Mouse (Mus musculus): ENCODE results near the gene Ankrd35.
A peak's percentile ranks its signal among the peaks of the same experiment; 100 is the strongest.
"Not testable (repeated sequence)": the region's sequence is repeated elsewhere in the genome, so short reads cannot be mapped to it uniquely, and the experiment has no call there.

Gene Ankrd35

DNA sequence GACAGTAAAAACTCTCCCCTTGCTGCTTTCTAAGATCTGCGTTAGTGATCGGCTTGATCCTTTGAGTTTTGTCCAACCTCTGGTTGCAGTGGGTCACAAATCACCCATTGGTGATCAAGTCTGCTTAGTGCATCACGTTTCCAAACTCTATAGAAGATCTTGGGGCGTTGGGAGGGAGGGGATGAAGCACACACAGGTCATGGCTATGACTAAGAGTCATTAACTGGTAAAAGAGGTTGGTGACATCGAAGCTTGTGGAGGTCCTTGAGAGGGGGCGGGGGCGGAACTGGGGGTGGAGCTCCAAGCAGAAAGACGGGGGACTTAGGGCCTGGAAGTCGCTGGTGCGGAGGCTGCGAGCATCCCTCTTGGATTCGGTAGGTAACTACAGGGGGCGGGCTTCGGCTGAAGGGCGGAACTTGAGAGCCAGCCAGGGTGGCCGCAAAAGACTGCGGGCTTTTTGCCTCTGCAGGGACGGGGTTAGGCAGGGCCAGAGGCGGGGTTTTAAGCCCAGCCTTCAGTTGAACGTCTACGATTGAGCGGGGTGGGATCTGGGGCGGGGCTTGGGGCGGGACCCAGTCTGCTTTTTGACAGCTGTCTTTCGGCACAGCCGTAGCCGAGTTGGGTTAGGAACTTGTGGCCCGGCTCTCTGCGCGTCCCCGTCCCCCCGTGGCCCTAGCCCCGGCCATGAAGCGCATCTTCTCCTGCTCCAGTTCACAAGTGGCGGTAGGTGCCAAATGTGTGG, at the start of gene Ankrd35:
Gene Ankrd35 (plus strand): TSS at position 405 of the 742 bp plus-strand sequence.
- DNase-seq: peak; percentile 89

DNA sequence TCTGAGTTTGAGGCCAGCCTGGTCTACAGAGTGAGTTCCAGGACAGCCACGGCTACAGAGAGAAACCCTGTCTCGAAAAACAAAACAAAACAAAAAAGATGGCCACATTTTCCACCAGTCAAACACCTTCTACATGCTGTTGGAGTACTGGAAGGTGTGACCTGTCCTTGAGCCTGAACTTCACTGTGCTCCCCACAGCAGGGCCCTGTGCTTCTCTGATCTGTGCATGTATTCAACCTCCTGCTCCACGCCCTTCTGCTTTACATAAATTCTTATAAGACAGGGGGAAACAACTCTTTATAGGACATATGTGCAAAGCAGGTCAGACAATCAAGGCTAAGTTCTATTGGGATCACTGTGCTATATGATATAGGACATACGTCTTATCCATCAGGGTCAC, 46.7 kb upstream of the Ankrd35 start:
- no peak for DNase-seq

DNA sequence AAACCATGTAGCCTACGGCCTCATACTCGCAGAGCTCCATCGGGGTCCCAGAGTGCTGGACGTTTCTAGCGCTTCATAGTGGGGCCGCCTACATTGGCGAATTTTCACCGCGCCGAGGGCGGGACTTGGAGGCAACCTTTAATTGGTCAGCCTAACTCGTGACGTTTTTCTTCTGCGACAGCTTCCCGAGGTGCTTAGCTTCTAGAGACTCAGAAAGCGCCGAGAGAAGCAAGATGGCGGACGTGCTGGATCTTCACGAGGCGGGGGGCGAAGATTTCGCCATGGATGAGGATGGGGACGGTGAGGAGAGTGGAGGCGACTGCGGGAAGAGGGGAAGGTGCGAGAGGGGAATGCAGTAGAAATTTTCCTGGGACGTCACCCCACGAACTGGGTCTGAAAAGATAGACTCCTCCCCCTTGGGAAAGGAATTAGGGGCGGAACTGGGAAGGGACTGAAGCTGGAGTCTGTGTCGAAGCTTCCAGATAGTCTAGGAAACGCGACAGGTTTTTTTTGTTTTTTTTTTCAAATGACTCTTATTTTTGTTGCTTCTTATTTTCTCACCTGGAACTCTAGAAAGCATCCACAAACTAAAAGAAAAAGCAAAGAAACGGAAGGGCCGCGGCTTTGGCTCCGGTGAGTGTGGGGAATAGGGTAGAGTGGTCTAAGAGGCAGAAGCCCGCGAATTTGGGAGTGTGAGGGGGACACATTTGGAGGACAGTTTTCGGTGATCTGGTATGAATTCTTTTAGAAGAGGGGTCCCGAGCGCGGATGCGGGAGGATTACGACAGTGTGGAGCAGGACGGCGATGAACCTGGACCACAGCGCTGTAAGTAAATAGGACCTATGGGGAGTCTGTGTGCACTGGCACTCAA, 40.0 kb upstream of the Ankrd35 start, which contains the start of gene Rbm8a:
Gene Rbm8a (plus strand): TSS at position 205 of the 872 bp plus-strand sequence.
- peak; percentile 100 for DNase-seq

DNA sequence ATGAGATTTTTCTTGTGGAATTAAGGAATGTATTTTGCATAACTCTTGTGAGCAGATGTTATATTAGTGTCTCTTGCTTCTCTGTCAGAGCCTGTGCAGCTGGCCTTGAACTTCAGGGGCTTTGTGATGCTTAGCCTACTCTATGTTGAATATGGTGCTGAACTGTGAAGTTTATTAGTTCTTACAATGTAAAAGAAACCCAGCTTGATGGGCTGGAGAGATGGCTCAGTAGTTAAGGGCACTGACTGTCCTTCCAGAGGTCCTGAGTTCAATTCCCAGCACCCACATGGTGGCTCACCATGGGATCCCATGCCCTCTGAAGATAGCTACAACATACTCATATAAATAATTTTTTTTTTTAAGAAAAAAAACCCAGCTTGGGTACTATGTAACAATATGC, 37.9 kb upstream of the Ankrd35 start:
- no peak for DNase-seq

DNA sequence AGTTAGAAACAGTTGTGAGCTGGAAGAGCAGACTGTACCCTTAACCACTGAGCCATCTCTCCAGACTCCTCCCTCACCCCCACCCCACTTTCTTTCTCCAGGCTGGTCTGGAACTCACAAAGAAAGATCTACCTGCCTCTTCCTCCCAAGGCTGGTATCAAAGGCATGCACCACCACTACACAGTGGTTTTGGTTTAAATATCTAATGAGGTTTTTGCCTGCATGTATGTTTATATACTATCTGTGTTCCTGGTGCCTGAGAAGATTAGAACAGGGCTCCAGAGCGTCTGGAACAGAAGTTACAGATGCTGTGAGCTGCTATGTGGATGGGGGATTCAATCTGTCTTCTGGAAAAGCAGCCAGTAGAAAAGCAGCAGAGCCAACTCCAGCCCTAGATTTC, 35.9 kb upstream of the Ankrd35 start:
- DNase-seq: no peak

DNA sequence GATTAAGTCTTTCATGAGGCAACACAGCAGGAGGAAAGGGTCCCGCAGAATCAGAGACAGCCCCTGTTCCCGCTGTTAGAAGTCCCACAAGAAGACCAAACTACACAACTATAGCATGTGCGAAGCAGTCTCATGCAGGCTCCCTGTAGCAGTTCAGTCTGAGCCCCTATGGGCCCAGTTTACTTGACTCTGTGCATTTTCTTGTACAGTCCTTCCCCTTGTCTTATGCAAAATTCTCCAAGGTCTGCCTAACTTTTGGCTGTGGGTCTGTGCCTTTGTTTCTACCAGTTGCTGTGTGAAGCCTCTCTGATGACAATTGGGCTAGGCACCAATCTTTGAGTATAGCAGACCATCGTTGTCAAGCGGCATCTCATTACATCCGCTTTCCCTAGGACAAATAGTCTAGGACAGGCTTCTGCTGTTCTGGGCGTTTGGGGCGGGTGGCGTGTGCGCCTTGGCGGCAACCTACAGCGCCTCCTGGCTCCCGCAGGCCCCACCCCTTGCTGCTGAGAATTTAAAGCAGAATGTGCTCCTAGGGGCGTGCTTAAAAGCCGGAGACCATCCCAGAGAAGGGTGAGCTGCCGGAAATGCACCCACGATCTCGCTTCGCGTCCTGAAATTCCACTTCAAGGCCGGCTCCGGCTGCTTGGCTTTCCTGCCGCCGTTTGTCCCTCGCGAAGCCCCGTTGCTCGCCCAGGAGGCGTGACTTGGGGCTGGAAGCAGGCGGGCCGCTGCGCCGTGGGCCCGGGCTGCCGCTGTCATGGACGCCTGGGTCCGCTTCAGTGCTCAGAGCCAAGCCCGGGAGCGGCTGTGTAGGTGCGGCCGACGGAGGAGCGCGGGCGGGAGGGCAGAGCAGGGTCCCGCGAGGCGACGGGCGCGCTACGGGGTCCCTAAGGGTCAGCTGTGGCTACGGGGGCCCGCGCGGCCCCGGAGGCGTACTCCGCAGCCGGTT, 34.7 kb upstream of the Ankrd35 start, which contains the start of the genes Pex11b and Gm42957:
Gene Pex11b (plus strand): TSS at position 449 of the 952 bp plus-strand sequence.
Gene Gm42957 (plus strand): TSS at position 547 of the 952 bp plus-strand sequence.
- DNase-seq: peak; percentile 92

DNA sequence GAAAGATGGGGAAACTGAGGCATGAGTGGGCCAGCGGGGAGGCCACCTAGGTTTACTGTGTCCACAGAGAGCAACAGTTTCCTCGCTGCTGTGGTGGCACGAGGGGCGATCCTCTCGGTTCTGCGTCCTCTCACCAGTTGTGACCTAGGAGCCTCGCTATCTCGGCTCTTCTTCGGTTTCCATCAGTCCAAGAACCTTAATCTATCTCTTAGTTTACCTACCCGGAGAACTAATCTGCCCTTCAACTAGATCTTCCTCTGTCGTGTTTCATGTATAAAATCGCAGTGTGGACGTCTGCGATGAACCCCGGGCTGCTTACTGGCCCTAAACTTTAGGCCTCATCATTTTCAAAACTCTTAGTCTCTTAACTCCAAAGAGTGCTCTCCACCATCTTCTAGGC, 34.0 kb upstream of the Ankrd35 start:
- DNase-seq: no peak

DNA sequence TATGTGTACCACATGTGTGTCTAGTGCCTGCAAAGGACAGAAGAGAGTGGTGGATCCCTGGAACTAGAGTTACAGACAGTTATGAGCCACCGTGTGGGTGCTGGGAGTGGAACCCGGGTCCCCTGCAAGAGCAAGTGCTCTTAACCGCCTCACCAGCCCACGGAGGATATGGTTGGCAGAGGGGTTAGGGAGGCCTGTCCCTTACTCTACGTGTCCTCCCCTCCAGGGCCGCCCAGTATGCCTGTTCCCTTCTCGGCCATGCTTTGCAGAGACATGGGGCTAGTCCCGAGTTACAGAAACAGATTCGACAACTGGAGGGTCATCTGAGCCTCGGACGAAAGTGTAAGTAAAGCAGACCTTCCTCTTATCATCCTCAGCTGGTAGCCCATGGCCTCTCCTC, 33.5 kb upstream of the Ankrd35 start:
- DNase-seq: no peak

DNA sequence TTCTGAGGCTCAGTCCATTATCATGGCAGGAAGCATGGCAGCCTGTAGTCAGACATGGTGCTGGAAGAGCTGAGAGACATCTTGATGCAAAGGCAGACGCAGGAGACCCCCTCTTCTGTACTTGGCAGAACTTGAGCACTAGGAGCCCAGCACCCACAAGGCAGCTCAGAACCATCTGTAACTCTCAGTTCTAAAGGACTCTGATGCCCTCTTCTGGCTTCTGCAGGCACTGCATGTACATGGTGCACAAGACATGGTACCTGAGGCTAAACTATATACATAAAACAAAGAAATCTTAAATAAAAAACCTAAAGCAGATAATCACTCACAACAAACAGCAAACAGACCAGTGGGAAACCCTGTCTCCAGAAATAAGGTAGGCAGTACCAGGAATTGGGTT, 30.7 kb upstream of the Ankrd35 start:
- DNase-seq: peak; percentile 60

DNA sequence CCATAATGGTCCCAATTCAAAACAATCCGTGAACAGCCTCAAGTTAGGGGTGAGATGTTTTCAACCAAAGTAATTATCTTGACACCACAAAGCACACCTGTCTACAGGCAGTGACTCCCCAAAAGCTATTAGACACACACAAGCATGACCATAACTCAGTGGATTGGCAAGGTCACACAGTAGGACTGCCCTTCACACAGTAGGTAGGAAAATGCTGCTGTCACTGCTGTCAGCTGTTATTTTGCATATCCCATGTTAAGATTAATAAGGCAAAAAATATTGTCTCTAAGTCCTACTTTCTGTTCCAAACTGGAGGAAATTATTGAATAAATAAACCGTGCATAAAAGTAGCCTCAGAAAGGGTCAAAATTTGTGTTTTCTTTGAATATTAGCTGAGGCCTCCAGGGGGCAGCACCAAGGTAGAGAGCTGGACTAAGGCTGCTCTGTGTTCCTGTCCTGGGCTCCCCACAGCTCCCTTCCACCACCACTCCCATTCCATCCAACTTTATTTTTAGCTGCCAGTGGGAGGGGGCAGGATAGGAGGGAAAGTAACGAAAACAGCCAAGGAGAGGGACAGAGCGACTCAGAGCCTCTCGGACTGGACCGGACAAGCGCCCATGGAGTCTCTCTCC, 24.8 kb upstream of the Ankrd35 start, which contains the start of gene Itga10:
Gene Itga10 (plus strand): TSS at position 567 of the 632 bp plus-strand sequence.
- DNase-seq: peak; percentile 45

DNA sequence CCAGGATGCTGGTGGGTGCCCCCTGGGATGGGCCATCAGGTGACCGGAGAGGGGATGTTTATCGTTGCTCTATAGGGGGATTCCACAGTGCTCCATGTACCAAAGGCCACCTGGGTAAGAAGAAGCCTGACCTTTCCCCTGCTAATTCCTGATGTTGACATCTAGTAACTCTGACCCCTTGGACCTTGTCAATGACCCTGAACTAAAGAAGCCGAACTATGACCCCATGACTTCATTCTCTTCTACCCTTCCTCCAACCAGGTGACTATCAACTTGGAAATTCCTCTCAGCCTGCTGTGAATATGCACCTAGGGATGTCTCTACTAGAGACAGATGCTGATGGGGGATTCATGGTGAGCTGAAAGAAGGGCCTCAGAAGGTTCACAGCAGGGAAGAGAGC, 22.6 kb upstream of the Ankrd35 start:
- DNase-seq: no peak

DNA sequence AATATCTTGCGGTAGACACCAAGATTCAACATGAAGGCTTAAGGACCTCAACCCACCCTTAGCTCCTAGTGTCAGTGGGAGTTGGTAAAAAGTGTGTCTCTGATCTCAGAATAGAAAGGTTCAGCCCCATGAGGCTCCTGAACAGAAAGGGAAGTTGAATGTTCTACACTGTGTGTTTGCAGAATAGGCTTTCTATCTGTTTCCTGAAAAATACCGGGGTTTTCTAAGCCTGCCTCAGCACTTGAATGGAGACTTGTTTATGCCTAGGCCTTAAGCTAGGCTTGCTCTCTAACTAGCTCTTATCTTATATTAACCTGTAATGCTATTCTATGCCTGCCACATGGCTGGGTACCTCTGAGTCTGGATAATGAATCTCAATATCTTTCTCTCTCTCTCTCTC, 9.0 kb upstream of the Ankrd35 start:
- DNase-seq: no peak

DNA sequence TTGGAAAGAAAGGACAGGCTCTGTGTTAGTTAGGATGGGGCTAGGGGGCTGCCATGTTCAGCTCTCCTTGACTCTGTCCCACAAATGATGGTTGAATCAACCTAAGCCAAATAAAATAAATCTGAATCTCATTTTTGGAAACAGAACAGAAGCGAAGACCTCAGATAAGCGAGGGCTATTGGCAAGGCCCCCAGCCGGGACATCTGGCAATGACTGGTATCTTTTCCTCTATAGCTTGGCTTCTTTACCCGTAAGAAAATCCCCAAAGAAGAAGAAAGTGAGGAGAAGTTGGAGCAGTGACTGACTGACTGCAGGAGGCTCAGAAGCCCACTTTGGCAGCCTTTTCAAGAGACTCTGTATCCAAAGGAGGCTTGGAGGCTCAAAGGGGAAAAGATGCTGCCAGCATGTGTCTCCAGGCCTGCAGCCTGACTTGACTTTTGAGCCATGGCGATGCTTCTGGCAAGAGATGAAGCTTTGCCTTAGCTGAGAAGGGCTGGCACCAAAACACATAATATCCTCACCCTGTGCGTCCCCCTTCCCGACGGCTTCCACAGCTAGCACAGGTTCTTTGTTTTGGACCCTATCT, 7.1 kb upstream of the Ankrd35 start:
- no peak for DNase-seq

DNA sequence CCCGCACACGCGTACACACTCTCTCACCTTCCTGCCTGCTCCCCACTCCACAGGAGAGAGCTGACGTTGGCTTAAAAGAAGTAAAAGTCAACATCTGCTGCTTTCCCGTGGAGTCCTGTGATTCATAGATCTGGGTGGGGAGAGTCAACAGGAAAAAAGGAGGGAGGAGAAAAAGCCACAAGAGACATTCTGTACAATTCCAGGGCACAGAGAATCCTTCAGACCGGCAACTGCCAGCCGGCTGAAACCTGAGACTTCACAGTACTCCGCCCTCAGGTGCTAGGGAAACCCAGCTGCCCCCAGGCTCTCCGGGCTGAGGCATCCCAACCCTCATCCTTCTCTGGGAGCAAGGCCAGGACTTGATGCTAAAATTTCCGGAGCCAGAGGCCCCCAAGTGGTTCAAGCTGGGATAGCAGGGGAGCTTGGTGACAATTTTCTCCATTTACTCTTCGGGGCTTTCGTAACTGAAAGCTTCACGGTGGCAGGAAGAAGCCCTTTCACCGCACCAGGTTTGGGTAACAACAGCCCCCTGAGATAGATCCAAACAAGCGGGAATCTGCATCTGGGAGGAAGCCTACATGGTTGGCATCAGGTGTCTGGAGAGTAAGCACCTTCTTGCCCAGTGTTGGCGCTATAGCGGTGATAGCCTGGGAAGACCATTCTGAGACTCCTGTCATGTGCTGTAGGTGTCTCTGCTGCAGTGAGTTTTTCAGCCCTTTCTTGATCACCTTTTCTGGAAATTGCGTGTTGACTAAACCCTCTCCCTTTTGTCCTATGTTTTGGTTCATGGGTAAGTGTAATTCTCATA, 6.3 kb upstream of the Ankrd35 start:
- peak; percentile 90 for DNase-seq

DNA sequence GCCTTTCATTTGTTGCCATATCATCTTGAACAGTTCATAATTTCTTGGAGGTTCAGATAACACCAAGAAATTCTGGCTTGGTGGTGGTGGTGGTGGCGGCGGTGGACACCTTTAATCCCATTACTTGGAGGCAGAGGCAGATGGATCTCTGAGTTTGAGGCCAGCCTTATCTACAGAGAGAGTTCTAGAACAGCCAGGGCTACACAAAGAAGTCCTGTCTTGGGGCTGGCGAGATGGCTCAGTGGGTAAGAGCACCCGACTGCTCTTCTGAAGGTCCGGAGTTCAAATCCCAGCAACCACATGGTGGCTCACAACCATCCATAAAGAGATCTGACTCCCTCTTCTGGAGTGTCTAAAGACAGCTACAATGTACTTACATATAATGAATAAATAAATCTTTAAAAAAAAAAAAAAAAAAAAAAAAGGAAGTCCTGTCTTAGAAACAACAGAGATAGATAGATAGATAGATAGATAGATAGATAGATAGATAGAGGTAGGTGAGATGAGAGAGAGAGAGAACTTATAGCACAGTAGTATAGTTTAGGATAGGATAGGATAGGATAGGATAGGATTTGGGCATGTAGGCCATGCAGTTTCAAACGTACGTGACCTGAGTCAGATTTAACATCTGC, 4.1 kb upstream of the Ankrd35 start:
- not testable (repeated sequence) for DNase-seq

DNA sequence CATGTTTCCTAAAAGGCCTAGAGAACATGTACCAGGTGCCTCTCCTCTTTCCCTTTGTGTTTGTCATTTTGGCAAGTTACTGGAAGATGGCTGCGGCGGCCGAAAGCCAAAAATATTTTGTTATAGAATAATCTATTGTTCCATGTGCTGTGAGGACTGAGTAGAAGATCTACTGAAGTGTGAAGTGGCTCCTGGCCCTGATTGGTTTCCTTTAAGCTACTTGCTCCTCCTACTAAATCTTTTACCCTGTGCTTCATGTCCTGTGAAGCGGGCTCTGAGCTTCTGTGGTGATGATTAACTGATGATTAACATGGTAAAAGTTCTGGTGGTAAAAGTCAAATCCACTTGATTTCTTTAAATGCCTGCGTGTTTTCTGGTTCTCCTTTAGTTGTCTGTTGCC, 3.0 kb upstream of the Ankrd35 start:
- no peak for DNase-seq

DNA sequence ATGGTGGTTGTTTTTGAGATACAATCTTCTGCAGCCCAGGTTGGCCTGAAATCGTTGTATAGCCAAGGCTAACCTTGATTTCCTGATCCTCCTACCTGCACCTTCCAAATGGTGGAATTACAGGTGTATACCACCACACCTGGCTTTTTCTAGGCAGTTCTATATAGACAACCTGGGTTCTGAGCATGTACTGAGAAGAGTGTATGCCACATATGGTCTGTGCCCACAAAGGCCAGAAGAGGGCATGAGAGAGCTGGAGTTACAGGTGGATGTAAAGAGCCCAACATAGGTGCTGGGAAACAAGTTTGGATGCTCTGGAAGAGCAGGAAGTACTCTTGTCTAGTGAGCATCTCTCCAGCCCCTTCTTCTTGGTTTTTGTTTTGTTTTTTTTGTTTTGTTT, 2.6 kb upstream of the Ankrd35 start:
- peak; percentile 51 for DNase-seq

DNA sequence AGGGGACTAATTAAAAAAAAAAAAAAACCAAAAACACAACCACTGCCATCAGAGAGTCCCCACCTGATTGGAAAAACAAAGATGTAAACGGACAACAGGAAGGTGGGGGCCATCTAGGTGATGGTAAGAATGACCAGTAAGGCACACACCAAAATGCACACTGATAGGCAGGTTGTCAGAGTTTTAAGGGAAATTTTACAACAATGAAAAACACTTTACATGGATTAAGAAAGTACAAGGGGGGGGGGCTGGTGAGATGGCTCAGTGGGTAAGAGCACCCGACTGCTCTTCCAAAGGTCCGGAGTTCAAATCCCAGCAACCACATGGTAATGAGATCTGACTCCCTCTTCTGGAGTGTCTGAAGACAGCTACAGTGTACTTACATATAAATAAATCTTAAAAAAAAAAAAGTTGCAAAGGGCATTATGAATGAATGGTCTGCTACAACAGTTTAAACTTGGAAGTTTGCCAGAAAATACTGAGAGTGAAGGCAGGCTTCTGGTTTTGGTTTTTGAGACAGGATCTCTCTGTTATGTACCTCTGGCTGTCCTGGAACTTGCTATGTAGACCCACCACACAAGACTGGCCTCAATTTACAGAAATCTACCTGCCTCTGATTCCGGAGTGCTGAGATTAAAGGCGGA, 1.4 kb upstream of the Ankrd35 start:
- DNase-seq: no peak

DNA sequence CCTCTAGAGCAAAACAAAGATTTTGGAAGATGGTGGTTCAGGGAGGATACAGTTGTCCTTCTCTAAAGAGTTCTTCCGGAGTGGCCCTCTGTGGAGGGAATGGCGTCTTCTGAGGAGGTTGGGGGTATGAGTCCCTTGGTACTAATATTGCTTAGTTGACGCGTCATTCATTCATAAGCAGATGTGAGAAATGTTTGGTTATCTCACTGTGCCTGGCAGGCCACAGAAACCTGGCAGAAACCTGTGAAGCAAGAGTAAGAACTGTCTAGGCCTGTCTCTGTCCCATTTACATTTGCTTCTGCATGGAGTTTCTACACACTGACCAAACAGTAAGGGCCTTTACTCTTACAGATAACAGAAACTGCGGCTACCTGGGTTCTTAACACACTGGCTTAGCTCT, 1.6 kb downstream of the Ankrd35 start:
- no peak for DNase-seq

DNA sequence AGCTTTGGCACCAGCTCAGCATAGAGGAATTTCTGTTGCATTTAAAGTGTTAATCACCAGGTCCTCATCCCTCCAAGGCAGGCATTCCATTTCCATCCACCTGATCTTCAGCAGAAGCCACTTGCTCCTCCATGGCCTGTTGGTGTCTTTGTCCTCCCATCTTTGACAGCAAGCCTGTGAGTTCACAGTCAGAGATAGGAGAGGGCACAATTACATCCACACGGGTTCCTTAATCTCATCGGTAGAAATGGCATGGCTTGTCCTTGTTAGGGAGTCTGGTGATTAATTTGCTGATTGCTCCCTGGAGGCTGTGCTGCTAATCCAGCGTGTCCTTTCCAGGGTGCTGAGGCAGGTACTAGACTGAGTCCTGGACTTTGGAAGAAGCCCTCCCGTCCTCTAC, 3.6 kb downstream of the Ankrd35 start:
- DNase-seq: no peak

Data from retina, postnatal 1 day (tissue).